Mouse (Mus musculus): ENCODE measurements around the gene Pkhd1. TPM values are rescaled to one million over a fixed set of nuclear protein-coding genes. Genes with fewer than 3 reads are reported as not detected.
"Not testable (repeated sequence)": the region's sequence is repeated elsewhere in the genome, so short reads cannot be mapped to it uniquely, and the experiment has no call there.

The Pkhd1 gene
- polyA plus RNA-seq, 1 experiment from 2014 or later: 0.33 TPM

- 74% methylated on average over 1 of the region's 1 CpGs for WGBS
- no peaks in the 10 kb centered on the region for H3K9me3 ChIP-seq (ENCODE audit: low read length)
- no peak for DNase-seq (ENCODE audit: low spot score)
- H3K27me3 ChIP-seq (replicated peaks; ENCODE audit: insufficient read depth, low read length): no peaks in the 10 kb centered on the region
- H3K36me3 ChIP-seq (ENCODE audit: insufficient read depth, low read length): no peaks in the 10 kb centered on the region
- no peak overlapping the region for H3K27ac ChIP-seq (ENCODE audit: low read length)
- H3K4me3 ChIP-seq (ENCODE audit: low read depth, low read length): no peak overlapping the region
- TF ChIP-seq CTCF (IDR thresholded peaks at IDR 0.05) (no peak), EP300 (IDR thresholded peaks at IDR 0.05) (no peak)
- ATAC-seq: no peak
- no peaks in the 10 kb centered on the region for H3K4me1 ChIP-seq (ENCODE audit: insufficient read depth, low read depth, low read length)
- no peak overlapping the region for H3K4me2 ChIP-seq (replicated peaks; ENCODE audit: low read depth, low read length)
- no peak overlapping the region for H3K9ac ChIP-seq (replicated peaks; ENCODE audit: low read depth)
Observed at GRCm38 (mm10) chr1:20288696-20289095, 329.2 kb downstream of the Pkhd1 start.

GRCm38 (mm10) chr1:20260403-20260802 lies 357.5 kb downstream of the Pkhd1 start:
- Histone ChIP-seq H3K4me2 (replicated peaks; ENCODE audit: low read depth, low read length) (no peak overlapping the region), H3K9ac (replicated peaks; ENCODE audit: low read depth) (no peak overlapping the region), H3K36me3 (ENCODE audit: insufficient read depth, low read length) (no peaks in the 10 kb centered on the region), H3K4me1 (ENCODE audit: insufficient read depth, low read depth, low read length) (no peaks in the 10 kb centered on the region), H3K9me3 (ENCODE audit: low read length) (no peaks in the 10 kb centered on the region), H3K4me3 (ENCODE audit: low read depth, low read length) (no peak overlapping the region), H3K27me3 (replicated peaks; ENCODE audit: insufficient read depth, low read length) (no peaks in the 10 kb centered on the region), H3K27ac (ENCODE audit: low read length) (no peak overlapping the region)
- ATAC-seq: no peak
- DNase-seq (ENCODE audit: low spot score): no peak
- WGBS: 47% methylated on average over 5 of the region's 5 CpGs
- TF ChIP-seq CTCF (IDR thresholded peaks at IDR 0.05) (no peak), EP300 (IDR thresholded peaks at IDR 0.05) (no peak)

DNA sequence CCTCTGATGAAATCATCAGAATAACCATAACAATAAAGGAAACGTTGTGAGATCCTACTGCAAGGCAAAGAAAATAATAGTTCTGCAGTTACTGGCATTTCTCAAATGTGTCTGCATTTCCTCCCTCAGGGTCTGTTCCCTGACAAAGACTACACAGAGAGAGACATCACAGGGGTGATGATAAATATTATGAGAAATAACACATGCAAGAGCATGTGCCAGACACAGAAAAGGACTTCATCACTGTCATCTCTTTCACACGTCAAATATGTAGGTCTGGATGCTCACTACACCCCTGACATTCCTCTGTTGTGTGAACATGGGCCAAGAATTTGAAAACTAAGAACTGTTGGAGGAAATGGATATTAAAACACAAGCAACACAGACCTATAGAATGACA lies 369.7 kb downstream of the Pkhd1 start:
- TF ChIP-seq CTCF (IDR thresholded peaks at IDR 0.05) (no peak), EP300 (IDR thresholded peaks at IDR 0.05) (no peak)
- no peaks in the 10 kb centered on the region for H3K36me3 ChIP-seq (ENCODE audit: insufficient read depth, low read length)
- H3K4me2 ChIP-seq (replicated peaks; ENCODE audit: low read depth, low read length): no peak overlapping the region
- ATAC-seq: no peak
- H3K27ac ChIP-seq (ENCODE audit: low read length): no peak overlapping the region
- no peak for DNase-seq (ENCODE audit: low spot score)
- H3K9me3 ChIP-seq (ENCODE audit: low read length): no peaks in the 10 kb centered on the region
- no peak overlapping the region for H3K9ac ChIP-seq (replicated peaks; ENCODE audit: low read depth)
- H3K4me3 ChIP-seq (ENCODE audit: low read depth, low read length): no peak overlapping the region
- H3K27me3 ChIP-seq (replicated peaks; ENCODE audit: insufficient read depth, low read length): no peaks in the 10 kb centered on the region
- 54% methylated on average over 2 of the region's 2 CpGs for WGBS
- H3K4me1 ChIP-seq (ENCODE audit: insufficient read depth, low read depth, low read length): no peaks in the 10 kb centered on the region

GRCm38 (mm10) chr1:20216681-20217080 lies 401.2 kb downstream of the Pkhd1 start:
- H3K4me1 ChIP-seq (ENCODE audit: insufficient read depth, low read depth, low read length): no peaks in the 10 kb centered on the region
- H3K9ac ChIP-seq (replicated peaks; ENCODE audit: low read depth): no peak overlapping the region
- WGBS: 54% methylated on average over 1 of the region's 1 CpGs
- no peaks in the 10 kb centered on the region for H3K27me3 ChIP-seq (replicated peaks; ENCODE audit: insufficient read depth, low read length)
- no peak overlapping the region for H3K27ac ChIP-seq (ENCODE audit: low read length)
- H3K36me3 ChIP-seq (ENCODE audit: insufficient read depth, low read length): no peaks in the 10 kb centered on the region
- no peak overlapping the region for H3K4me3 ChIP-seq (ENCODE audit: low read depth, low read length)
- H3K4me2 ChIP-seq (replicated peaks; ENCODE audit: low read depth, low read length): no peak overlapping the region
- TF ChIP-seq EP300 (IDR thresholded peaks at IDR 0.05) (no peak), CTCF (IDR thresholded peaks at IDR 0.05) (no peak)
- no peak for DNase-seq (ENCODE audit: low spot score)
- ATAC-seq: no peak
- H3K9me3 ChIP-seq (ENCODE audit: low read length): no peaks in the 10 kb centered on the region

GRCm38 (mm10) chr1:20190444-20190843 lies 427.4 kb downstream of the Pkhd1 start:
- no peak for DNase-seq (ENCODE audit: low spot score)
- no peak overlapping the region for H3K4me2 ChIP-seq (replicated peaks; ENCODE audit: low read depth, low read length)
- H3K9ac ChIP-seq (replicated peaks; ENCODE audit: low read depth): no peak overlapping the region
- H3K27ac ChIP-seq (ENCODE audit: low read length): no peak overlapping the region
- no peaks in the 10 kb centered on the region for H3K9me3 ChIP-seq (ENCODE audit: low read length)
- no peaks in the 10 kb centered on the region for H3K4me1 ChIP-seq (ENCODE audit: insufficient read depth, low read depth, low read length)
- 48% methylated on average over 9 of the region's 9 CpGs for WGBS
- no peaks in the 10 kb centered on the region for H3K27me3 ChIP-seq (replicated peaks; ENCODE audit: insufficient read depth, low read length)
- no peak for ATAC-seq
- TF ChIP-seq EP300 (IDR thresholded peaks at IDR 0.05): no peak
- TF ChIP-seq CTCF (IDR thresholded peaks at IDR 0.05): no peak
- no peaks in the 10 kb centered on the region for H3K36me3 ChIP-seq (ENCODE audit: insufficient read depth, low read length)
- H3K4me3 ChIP-seq (ENCODE audit: low read depth, low read length): no peak overlapping the region

DNA sequence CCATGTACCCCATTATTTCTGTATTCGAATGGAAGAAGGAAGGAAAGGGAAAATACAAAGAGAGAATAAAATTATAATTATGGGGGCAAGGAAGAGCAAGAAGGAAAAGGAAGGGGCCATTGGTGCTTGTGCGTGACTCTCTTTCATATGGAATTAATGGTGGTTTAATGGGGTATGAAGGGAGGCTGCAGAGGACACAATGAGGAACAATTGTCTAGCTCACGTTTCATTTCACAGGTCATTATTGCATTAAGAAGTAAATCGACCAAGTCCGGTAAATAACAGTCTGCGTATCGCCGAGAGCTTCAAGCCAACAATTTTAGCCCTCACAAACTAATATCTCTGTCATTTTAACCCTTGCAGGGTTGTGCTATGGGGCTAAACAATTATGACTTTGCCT lies 437.7 kb downstream of the Pkhd1 start:
- ATAC-seq (no peak), DNase-seq (ENCODE audit: low spot score) (no peak)
- TF ChIP-seq CTCF (IDR thresholded peaks at IDR 0.05): no peak
- TF ChIP-seq EP300 (IDR thresholded peaks at IDR 0.05): no peak
- Histone ChIP-seq H3K9me3 (ENCODE audit: low read length) (no peaks in the 10 kb centered on the region), H3K27ac (ENCODE audit: low read length) (no peak overlapping the region), H3K4me2 (replicated peaks; ENCODE audit: low read depth, low read length) (no peak overlapping the region), H3K4me1 (ENCODE audit: insufficient read depth, low read depth, low read length) (no peaks in the 10 kb centered on the region), H3K4me3 (ENCODE audit: low read depth, low read length) (no peak overlapping the region), H3K9ac (replicated peaks; ENCODE audit: low read depth) (no peak overlapping the region), H3K27me3 (replicated peaks; ENCODE audit: insufficient read depth, low read length) (no peaks in the 10 kb centered on the region), H3K36me3 (ENCODE audit: insufficient read depth, low read length) (no peaks in the 10 kb centered on the region)
- WGBS: 76% methylated on average over 8 of the region's 8 CpGs

DNA sequence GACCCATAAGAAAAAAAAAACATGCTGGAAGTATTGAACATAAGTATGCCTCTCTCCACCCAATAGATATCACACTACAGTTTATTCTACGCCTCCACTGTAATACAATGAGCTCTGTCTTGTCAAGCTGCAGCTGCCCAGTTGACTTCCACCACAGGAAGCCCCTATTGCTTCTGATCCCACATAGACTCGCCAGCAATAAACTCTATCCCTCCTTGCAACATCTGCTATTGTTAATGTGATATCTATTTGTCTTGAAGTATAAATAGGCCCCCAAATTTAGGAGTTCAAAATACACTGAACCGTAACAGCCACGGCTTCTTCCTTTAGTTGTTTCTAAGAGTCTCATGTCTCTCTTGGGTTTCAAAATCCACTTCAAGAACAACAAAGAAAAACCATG lies 446.7 kb downstream of the Pkhd1 start:
- TF ChIP-seq EP300 (IDR thresholded peaks at IDR 0.05) (no peak), CTCF (IDR thresholded peaks at IDR 0.05) (no peak)

DNA sequence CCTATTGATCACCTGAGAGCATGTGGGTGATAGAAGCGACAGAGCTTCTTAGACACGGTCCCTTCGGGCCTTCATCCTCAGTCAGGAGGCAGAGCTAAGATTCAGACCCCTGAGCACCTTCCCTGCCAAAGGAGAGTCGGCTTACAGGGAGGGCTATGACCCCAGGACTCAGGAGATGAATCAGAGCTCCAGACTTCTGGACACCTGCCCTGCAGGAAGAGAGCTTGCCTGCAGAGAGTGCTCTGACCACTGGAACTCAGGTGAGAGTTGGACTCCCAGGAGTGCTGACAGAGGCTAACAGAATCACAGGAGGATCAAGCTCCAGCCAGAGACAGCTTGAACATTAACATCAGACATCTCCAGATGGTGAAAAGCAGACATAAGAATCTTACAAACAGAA lies 467.2 kb downstream of the Pkhd1 start:
- not testable (repeated sequence) for H3K9ac ChIP-seq (replicated peaks; ENCODE audit: low read depth); ATAC-seq; H3K27ac ChIP-seq (ENCODE audit: low read length); H3K4me2 ChIP-seq (replicated peaks; ENCODE audit: low read depth, low read length); H3K9me3 ChIP-seq (ENCODE audit: low read length); H3K4me3 ChIP-seq (ENCODE audit: low read depth, low read length); H3K27me3 ChIP-seq (replicated peaks; ENCODE audit: insufficient read depth, low read length); H3K36me3 ChIP-seq (ENCODE audit: insufficient read depth, low read length); H3K4me1 ChIP-seq (ENCODE audit: insufficient read depth, low read depth, low read length); DNase-seq (ENCODE audit: low spot score)
- 73% methylated on average over 4 of the region's 4 CpGs for WGBS

More for the DNA sequence above, 446.7 kb downstream of the Pkhd1 start:
- no peak overlapping the region for H3K27ac ChIP-seq (ENCODE audit: low read length)
- no peak for DNase-seq (ENCODE audit: low spot score)
- no peaks in the 10 kb centered on the region for H3K36me3 ChIP-seq (ENCODE audit: insufficient read depth, low read length)
- no peaks in the 10 kb centered on the region for H3K4me1 ChIP-seq (ENCODE audit: insufficient read depth, low read depth, low read length)
- H3K27me3 ChIP-seq (replicated peaks; ENCODE audit: insufficient read depth, low read length): no peaks in the 10 kb centered on the region
- H3K9me3 ChIP-seq (ENCODE audit: low read length): no peaks in the 10 kb centered on the region
- no peak for ATAC-seq
- 69% methylated on average over 4 of the region's 4 CpGs for WGBS
- H3K4me3 ChIP-seq (ENCODE audit: low read depth, low read length): no peak overlapping the region
- no peak overlapping the region for H3K4me2 ChIP-seq (replicated peaks; ENCODE audit: low read depth, low read length)
- H3K9ac ChIP-seq (replicated peaks; ENCODE audit: low read depth): no peak overlapping the region

Measured in lung, postnatal 0 days (tissue).